Mouse (Mus musculus) lung, adult 18-20 months (tissue): ENCODE results near the gene Perm1.

ENCODE experiments used
- DNase-seq, 2 experiments: peaks; one replicate each; pipeline ENCODE4 v3.0.0; 2022; ENCODE audit warnings: mixed read lengths in 2 of 2

The Perm1 gene

GRCm38 (mm10) chr4:156200623-156201475, 14.8 kb upstream of the Perm1 start, which contains the start of gene Isg15:
TSS of gene Isg15 (minus strand) at chr4:156200818.
- peak; percentile 21 to 52 for DNase-seq

DNA sequence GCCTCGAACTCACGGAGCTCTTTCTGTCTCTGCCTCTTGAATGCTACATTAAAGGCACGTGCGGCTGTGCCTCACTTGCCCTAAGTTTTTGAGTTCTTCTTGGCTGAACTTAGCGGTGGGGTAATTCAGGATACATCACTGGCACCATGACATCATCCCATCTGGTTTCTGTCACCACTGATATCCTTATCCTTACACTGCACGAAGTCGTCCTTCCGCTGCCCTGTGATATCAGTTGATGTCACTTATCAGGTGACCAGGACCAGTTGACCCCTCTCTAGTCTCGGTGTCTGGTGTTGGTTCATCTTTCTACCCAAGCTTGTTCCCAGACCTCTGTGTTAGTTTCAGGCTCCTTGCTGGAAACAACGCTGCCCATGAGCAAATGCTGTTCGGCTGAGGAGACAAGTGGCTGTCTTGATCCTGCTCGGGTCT, 13.2 kb upstream of the Perm1 start:
- DNase-seq, result no peak

- peak; percentile 82 to 88 for DNase-seq
Observed at GRCm38 (mm10) chr4:156203001-156203412, 12.7 kb upstream of the Perm1 start, which contains the start of gene AW011738. TSS of gene AW011738 (plus strand) at chr4:156203304.

DNA sequence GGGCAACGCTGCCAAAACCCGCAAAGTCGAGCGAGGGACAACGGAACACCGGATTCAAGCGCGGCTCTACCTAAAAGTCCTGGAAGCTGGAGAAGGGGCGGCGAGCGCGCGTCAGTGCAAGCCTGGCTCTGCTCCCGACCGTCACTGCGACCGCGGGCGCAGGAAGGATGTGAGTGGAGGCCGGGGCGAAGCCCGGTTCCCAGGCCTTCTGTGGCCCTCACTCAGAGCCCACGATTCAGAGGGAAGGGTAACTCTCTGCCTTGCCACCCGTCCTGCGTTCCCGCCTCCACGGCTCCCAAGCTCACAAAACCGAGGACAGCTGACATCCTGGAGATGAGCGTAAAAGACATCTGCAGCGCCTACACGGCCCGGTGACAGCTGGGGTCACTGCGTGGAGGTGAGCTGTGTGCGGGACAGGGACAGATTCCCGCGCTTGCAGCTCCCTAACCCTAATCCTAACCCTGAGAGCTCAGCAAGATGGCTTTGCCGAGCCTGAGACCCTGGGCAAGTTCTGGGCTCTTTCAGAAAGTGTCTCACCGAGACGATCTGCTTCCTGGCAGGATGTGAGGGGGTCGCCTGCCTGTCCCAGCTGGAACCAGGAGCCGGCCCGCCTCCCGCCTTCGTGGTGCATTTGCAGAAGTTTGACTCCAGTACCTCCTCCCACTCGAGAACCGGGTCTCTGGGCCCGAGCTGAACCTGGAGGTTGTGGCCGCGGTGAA, 12.1 kb upstream of the Perm1 start:
- DNase-seq, result peak in 1 of 2 experiments; percentile 34

GRCm38 (mm10) chr4:156208872-156209271, 6.8 kb upstream of the Perm1 start:
- DNase-seq, result no peak

DNA sequence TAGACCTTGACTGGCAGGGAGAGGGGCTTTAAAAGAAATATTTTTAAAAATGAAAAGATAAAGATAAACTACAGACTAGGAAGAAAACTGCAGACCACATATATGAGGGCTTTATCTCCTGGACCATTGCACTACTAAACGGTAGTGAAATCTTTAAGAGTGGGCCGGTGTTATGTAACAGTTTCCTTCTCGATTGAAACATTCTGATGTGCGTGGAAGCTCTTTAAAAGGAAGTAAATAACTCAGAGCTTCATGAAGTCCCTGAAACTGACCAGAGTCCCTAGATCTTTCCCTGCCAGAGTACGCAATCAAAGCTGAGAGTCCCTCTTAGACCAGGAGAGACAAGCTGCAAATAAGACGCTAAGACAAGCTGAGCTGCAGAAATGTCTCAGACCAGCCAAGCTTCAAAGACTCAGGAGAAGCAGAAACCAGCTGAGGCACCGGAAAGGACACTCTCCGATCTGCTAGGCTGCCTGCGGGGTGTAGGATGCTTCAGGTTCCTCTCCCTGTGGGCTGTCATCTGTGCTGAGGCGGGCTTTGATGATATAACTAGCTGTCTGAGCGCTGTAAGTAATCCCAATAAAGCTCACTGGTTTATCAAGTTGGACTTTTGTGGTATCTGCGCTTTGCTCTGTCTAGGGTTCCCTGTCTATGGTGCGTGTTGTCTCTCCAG, 5.6 kb upstream of the Perm1 start:
- DNase-seq, result no peak

DNA sequence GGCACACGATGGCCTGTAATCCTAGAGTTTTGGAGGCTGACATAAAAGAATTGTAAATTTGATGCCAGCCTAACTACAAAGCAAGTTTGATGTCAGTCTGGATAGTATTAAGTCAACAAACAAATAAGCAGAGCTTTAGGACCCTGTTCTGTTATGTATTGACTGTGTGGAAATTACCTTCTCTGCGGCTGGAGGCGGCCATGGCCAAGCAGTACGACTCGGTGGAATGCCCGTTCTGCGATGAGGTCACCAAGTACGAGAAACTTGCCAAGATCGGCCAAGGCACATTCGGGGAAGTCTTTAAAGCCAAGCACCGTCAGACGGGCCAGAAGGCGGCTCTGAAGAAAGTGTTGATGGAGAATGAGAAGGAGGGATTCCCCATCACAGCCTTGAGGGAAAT, 2.5 kb upstream of the Perm1 start:
- no peak for DNase-seq

GRCm38 (mm10) chr4:156216196-156216595, 528 bp downstream of the Perm1 start:
- no peak for DNase-seq

- DNase-seq, result no peak
Observed at GRCm38 (mm10) chr4:156217022-156217669, 1.5 kb downstream of the Perm1 start.

GRCm38 (mm10) chr4:156217838-156218237, 2.2 kb downstream of the Perm1 start:
- DNase-seq, result no peak

DNA sequence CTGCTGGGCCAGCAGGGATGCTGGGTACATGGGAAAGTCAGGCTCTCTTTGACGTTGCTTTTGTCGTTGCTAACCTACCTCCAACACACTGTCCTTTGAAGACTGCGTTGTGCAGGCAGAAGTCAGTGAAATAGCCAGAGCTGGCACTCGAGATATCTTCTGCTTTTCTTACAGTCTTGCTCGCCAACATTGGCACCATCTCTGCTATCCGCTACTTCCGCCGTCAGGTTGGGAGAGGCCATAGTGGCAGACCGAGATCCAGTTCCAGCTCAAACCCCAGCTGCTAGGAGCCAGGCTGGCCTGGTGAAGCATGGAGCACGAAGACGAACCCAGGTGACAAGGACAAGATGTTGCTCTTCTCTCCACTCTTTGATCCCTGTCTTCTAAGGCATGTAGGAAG, 4.3 kb downstream of the Perm1 start:
- no peak for DNase-seq

DNA sequence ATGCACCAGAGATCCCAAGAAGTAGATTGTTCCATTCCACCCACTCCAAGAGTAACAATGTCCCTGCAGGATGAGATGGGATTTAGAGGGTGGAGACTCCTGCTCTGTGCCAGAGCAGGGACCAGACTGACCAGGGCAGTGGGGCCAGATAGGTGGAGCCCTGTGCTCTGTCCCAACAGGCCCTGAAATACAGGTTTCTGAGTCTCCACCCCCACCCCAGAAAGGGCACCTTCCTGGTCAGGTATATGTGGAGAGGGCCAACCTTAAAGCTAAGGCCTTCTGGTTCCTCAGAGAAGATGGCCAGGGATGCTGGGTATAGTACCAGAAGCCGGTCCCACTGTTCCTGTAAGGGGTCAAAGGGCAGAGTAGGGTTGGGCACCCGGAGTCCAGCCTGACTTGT, 8.6 kb downstream of the Perm1 start:
- no peak for DNase-seq

- peak; percentile 73 to 81 for DNase-seq
Observed at GRCm38 (mm10) chr4:156227752-156228392, 12.2 kb downstream of the Perm1 start.

DNA sequence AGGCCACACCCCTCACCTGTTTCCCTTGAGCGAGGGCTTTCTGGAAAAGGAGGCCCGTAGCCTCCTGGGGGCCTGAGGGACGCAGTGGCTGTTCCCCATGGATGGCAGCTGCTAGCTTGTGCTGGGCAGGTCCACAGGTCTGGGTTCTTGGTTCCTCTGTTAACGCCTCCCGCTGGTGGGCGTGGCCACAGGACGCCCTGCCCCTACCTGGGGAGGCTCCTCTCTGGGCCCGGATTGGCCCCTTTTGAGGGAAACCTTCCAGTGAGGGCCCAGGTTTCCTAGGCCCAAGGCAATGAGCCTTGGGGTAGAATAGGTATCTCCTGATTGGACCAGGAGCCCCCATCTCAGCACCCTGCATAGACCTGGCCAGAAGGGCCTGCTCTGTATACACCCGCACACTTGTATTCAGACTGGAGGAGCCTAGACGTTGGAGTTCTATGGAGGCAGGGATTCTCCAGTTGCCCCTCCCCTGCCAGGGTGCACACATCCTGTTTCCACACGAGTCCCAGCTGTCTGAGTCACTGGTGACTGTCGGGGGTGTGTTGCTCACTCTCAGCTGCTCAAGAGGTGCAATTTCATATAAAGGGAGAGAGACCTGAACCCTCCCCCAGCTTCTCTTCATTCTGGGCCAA, 12.8 kb downstream of the Perm1 start:
- peak; percentile 47 to 55 for DNase-seq

DNA sequence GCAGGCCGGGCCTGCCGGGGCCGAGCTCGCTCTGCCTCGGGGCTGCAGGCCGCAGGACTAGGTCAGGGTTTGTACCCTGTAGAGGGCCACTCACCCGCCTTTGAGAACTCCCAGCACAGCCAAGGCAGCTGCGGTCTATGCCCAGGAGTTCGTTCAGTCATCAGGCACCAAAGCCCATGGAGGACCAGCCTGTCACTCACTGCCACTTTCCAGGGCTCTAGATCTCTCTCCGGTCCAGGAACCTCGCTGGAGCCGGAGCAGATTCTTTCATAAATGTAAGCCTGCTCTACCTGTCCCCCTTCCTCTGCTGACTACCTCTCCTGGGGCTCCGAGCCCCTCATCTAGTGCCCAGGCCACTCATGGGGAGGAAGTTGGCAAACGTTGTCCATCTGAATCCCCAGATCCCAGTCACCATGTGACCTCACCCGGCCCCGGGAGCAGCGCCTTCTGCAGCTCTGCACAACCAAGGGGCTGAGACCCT, 18.4 kb downstream of the Perm1 start:
- peak in 1 of 2 experiments; percentile 11 for DNase-seq

DNA sequence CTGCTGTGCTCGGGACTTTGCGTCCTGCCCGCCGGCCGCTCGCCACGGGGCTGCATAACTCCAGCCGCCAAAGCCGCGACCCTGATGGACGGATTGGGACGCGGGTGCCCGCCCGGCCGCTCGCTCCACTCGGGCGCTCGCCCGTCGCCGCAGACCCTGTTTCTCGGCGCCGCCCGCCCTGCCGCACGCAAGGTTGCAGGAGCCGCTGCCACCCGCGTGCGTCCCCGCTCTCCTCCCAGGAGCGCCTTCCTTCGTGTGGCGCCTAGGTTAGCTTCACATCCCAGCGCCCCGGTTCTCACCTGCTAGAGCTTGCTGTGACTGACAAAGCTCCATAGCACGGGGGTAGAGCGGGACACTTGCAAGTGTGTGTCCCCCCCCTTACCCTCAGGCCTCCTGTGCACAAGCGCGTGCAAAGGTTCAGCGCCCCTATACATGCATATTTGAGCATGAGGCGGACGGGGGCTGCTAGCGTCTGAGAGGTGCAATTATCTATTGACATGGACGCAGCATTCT, 19.1 kb downstream of the Perm1 start, which contains the start of gene Plekhn1:
TSS of gene Plekhn1 (minus strand) at position 157 of the 513 bp plus-strand sequence.
- DNase-seq, result peak; percentile 71 to 72

DNA sequence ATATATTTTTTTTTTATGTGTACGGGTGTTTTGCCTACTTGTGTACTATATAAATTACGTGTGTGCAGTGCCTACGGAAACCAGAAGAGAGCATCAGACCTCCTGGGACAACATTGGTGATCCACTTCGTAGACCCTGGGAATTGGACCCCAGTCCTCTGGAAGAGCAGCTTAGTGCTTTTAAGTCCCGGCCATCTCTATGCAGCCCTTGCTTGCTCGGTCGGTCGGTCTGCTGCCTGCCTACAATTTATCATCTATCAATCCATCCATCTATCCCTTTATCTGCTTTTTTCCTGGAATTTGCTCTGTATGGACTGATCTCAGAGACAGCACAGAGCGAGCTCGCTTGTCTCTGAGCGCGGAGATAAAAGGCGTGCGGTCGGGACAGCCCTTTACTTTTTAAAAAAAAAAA, 19.7 kb downstream of the Perm1 start:
- DNase-seq, result no peak

- peak; percentile 89 to 91 for DNase-seq
Observed at GRCm38 (mm10) chr4:156235808-156236533, 20.3 kb downstream of the Perm1 start, which contains the start of gene Noc2l. TSS of gene Noc2l (plus strand) at chr4:156236010.

DNA sequence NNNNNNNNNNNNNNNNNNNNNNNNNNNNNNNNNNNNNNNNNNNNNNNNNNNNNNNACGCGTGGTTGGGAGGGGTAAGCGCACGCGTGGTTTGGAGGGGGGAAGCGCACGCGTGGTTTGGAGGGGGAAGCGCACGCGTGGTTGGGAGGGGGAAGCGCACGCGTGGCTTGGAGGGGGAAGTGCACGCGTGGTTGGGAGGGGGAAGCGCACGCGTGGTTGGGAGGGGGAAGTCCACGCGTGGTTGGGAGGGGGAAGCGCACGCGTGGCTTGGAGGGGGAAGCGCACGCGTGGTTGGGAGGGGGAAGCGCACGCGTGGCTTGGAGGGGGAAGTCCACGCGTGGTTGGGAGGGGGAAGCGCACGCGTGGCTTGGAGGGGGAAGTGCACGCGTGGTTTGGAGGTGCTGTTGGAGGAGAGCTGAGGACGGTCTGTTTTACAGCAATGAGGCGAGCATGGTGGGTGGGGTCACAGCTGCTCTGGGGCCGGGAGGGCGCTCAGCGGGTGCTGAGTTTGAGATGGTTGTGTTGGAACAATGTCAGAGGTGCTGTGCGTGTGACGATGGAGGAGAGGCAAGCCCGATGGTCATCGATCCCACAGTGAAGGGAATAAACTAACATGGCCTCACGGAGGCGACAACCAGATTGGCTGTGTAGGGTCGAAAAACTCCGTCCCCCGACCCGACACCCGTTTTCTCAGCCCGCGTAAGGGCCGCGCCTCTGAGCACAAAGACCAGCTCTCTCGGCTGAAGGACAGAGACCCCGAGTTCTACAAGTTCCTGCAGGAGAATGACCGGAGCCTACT, 21.2 kb downstream of the Perm1 start:
- DNase-seq, result no peak
